Mouse (Mus musculus) G1E (cell line): ENCODE measurements around the gene Grik4.

ENCODE experiments used
- CTCF ChIP-seq: IDR thresholded peaks from 2 replicates; pipeline ENCODE4 v1.5.1; 2012; ENCODE audit warnings: low read depth, low read length, inconsistent platforms, mixed read lengths
- GATA1 ChIP-seq: IDR thresholded peaks from 2 replicates; pipeline ENCODE4 v1.6.1; 2012; ENCODE audit warnings: borderline replicate concordance, low read length, inconsistent platforms, mixed read lengths
- POLR2AphosphoS5 ChIP-seq: IDR thresholded peaks from 2 replicates; pipeline ENCODE4 v1.6.1; 2012; ENCODE audit warnings: low read depth, low read length, inconsistent platforms; ENCODE audit not compliant: insufficient replicate concordance
- TAL1 ChIP-seq: conservative IDR thresholded peaks from 2 replicates; pipeline ENCODE4 v1.6.1; 2012; ENCODE audit warnings: low read depth, low read length, inconsistent platforms, mixed read lengths

GRCm38 (mm10) chr9:42614409-42614808, 329.9 kb downstream of the Grik4 start:
- TF ChIP-seq CTCF (no peak), GATA1 (no peak), TAL1 (no peak), POLR2AphosphoS5 (no peak)
